Mouse (Mus musculus) frontal cortex, postnatal 10 days (tissue): ENCODE data around the gene Alyref.
A peak's percentile ranks its signal among the peaks of the same experiment; 100 is the strongest.
"Not testable (repeated sequence)": the region's sequence is repeated elsewhere in the genome, so short reads cannot be mapped to it uniquely, and the experiment has no call there.

Source experiments
- DNase-seq, 2 experiments: peaks; one replicate each; pipeline ENCODE4 v3.0.0; 2022; ENCODE audit warnings: low spot score in 2 of 2, mixed read lengths in 1 of 2

The Alyref gene

DNA sequence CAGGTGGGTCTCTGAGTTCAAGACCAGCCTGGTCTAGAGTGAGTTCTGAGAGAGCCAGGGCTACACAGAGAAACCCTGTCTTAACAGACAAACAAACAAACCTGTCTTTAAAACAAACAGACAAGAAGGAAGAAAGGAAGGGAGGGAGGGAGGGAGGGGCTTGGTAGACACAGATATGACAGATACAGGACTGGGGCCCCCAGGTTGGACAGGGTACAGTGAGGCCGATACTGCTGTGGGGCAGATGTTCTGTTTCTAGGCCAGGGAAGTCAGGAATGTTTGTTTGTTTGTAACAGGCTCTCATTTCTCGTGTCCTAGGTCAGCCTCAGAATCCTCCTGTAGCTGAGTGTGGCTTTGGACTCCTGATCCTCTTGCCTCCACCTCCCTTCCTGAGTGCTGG is 5.4 kb upstream of the Alyref start:
- DNase-seq, result no peak

DNA sequence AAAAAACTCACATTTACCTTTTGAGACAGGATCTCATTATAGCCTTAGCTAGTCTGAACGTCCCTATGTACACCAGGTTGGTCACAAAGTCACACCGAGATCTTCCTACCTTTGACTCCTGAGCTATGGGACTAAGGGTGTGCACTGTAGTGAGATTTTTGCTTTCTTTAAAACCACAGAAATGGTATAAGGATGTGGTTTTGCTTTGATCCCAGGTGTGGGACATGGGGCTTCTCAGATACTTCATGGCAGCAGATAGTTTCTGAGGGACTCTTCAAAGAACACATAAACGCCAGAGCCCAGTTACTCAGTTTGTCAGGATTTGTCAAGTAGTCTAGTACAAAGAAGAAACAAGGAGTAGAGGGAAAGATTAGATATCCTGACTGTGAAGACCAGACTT is 2.6 kb upstream of the Alyref start:
- no peak for DNase-seq

GRCm38 (mm10) chr11:120598990-120599549 is 905 bp upstream of the Alyref start:
- DNase-seq, result no peak

DNA sequence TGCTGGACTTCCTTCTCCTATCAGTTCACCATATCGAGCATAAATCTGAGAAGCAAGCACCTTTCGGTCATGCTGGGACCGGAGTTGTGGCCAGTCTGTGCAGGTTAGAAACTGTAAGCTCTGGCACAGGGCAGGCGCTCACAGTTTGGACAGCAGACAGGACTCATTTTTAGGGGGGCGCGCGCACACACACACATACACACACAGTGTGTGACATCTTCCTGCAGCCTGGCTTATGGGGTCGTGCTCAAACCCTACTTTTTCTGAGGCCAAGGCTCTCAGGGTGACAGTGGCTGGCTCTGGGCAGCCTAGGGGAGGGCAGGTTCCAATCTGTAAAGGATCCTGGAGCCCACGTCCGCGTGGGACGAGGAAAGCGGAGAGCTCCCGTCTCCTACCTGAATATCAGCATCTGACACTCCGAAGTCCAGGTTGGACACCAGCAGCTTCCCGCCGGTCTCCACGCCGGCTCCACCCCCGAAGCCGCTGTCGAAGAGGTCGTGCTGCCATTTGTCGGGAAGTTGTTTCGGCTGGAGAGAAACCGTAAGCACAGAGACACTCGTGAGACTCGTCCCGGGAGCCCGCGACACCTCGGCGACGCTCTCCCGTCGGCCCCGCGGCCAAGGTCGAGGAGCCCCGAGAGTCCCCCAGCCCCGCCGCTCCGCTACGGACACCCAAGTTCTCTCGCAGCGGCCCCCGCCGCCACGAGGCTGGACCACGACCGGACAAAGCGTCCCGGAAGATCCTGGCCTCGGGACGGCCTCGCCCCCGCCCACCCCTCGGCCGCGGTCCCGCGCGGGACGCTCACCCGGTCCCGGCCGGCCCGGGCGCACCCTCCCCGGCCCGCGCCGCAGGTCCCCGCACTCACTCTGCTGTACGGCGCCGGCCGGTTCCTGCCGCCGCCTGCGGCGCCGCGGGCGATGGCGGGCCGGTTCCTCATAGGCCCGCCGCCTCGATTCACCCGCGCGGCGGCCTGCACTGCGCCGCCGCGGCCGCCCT is 627 bp downstream of the Alyref start:
- no peak for DNase-seq

GRCm38 (mm10) chr11:120588531-120588930 is 9.6 kb downstream of the Alyref start:
- no peak for DNase-seq

DNA sequence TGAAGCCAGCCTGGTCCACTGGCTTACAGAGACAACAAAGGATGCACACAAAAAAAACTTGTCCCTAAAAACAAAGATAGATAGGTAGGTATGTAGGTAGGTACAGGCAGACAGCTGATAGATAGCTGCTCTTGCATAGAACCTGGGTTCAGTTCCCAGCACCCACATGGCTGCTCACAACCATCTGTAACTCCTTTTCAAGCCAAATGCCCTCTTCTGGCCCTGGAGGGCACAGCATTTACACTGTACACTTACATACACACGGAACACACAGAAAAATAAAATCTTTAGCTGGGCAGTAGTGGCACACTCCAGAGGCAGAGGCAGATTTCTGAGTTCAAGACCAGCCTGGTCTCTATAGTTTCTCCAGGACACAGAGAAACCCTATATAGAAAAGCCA is 14.2 kb downstream of the Alyref start:
- DNase-seq, result no peak

GRCm38 (mm10) chr11:120582982-120583293 is 15.2 kb downstream of the Alyref start:
- not testable (repeated sequence) for DNase-seq

DNA sequence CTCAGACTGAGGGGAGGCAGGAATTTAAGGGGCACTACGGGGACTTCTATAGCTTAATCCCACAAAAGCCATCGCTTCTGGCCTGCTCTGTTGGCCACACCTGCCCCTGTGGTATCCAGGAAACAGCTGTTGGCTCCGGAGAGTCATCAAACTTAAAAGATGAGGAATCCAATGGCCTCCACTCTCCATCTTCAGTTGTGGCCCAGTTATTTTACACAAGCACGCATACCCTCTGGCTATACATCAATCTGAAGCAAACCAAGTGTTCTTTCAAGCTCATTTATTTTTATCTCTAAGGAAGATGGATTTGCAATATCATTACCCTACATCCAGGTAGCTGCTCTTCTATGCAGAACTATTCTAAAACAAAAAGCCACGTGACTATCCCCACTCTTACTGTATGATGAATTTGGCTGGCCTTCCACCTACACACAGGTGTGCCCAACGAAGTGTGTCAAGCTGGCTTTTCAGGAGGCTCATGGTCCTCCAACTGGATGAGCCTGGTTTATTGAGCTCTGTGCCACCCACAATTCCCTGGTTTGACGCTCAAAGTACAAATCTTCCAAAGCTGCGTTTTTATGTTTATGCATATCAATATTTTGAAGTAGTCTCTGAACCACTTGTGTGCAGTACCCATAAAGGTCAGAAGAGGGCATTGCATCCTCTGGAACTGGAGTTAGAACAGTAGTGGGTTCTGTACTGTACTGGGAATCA is 15.7 kb downstream of the Alyref start:
- no peak for DNase-seq

DNA sequence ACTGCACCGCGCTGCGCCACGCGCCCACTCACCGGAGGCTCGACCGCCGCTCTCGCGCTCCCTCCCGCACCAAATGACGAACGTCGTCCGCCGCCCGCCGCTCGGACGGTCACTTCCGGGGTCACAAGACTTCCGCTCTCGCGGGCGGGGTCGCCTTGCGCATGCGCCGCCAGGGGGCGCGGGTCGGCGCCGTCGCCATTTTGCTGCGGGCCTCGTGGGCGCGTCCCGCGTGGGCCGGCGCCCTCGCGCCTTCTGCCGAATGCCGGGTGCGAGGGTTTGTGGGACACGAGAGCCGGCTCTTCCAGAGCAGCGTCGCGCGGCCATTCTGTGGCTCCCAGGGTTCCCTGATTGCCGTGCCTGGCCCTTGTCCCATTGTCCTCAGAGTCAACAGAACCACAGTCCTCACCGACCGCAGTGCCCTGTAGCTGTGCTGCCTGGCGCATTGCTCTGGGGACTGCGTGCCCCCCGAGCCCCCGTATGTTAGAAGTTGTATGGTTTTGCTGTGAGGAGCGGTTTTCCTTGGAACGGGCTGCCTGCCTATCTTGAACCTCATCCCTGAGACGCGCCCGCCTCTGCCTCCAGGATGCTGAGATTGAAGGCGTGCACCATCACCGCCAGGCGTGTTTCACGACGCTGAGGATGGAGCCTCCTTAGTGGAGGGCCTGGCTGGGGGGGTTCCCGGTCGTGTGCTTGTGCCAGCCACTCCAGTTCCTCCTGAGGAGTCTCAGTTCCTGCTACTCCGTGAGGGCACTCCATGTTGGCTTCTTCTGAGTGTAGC is 16.5 kb downstream of the Alyref start, which contains the start of gene Arhgdia:
Arhgdia (minus strand) TSS at position 135 of the 778 bp plus-strand sequence.
- peak; percentile 83 to 90 for DNase-seq

DNA sequence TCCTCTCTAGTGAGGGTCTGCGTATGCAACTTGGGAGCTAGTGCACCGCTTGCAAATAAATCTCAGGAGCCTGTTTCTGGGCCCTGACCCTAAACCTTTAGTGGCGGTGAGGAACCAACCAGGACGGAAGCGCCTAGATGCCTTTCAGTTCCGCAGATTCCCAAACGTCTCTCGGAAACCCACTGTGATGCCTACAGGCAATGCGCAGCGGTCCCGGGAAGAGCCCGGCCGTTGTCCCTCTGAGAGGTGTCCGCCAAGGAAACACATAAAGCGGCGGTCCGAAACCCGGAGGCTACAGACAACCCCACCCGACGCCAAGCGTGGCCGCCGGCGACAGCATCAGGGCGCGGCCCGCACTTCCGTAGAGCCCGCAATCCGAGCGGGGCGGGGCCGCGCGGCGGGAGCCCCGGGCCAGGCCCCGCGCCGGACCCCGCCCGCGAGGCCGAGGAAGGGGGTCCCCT is 17.3 kb downstream of the Alyref start:
- peak in 1 of 2 experiments; percentile 44 for DNase-seq

DNA sequence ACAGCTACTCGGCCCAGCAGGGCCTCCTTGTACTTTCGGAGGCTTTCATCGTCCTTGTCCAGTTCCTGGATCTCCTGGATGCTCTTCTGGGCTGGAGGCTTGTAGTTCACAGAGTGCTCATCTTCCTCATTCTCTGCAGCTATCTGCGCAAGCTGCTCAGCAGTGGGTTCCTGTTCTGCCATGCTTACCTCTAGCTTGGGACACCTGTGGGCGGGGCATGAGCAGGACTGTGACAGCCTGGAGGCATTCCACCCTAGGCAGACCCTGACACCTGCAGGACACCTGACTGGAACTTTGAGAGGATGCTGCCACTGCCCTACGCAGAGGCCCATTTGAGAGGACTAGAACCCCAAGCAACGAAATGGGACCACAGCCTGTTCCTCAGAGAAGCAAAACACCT is 18.0 kb downstream of the Alyref start:
- no peak for DNase-seq

DNA sequence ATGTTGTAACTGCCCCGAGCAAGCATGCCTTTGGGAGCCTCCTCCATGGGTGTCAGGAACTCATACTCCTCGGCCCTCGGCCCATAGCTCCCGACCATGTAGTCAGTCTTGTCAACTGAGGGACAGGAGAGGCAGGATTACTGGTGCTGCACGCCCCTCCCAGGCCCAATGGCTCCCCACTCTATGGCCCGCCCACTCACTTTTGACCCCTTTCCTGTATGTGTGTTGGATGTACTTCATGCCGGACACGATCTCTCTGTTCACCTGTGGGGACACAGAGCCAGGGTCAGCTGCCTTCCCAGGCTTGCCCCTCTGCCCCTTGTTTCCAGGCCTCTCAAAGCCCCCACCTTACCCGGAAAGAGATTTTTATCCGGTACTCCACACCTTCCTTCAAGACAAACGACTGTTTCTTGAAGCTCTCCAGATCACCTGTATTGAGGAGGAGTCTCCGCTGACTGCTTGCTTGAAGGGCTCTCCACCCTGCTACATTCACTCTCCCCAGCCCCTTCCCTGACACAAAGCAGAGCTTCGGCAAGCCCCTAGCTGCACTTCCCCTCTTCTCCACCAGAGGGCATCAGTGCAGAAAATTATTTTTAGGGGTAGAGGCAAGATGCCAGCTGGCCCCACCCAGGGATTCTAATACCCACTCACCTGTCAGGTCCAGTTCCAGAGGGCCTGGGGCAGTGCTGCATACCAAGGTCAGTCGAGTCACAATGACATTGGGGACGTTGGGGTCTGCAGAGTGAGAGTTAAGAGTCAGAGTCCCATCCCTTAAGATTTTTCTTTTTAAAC is 18.7 kb downstream of the Alyref start:
- DNase-seq, result peak in 1 of 2 experiments; percentile 68

- no peak for DNase-seq
Measured at GRCm38 (mm10) chr11:120578694-120579243, 19.4 kb downstream of the Alyref start.

- no peak for DNase-seq
Measured at GRCm38 (mm10) chr11:120578024-120578693, 20.0 kb downstream of the Alyref start.

GRCm38 (mm10) chr11:120577211-120578023 is 20.7 kb downstream of the Alyref start:
- no peak for DNase-seq

GRCm38 (mm10) chr11:120576365-120576981 is 21.7 kb downstream of the Alyref start:
- no peak for DNase-seq

DNA sequence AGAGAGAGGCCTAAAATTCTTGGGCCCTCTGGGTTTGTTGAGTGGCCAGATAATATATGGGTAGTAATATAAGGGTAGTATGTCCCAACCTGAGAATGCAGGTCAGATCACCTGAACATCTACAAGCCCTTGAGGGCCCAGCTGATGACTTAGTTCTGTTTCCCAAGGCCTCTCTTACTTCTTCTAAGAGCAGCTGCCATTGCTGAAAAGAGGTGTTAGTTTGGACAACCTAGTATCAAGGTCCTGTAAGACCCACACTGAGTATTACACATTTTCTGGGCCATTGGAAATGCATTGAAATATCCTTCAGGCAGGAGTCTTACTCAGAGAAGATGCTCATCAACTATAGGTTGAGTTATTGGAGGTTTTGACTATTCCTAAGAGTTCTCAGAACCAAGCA is 22.2 kb downstream of the Alyref start:
- DNase-seq, result no peak

DNA sequence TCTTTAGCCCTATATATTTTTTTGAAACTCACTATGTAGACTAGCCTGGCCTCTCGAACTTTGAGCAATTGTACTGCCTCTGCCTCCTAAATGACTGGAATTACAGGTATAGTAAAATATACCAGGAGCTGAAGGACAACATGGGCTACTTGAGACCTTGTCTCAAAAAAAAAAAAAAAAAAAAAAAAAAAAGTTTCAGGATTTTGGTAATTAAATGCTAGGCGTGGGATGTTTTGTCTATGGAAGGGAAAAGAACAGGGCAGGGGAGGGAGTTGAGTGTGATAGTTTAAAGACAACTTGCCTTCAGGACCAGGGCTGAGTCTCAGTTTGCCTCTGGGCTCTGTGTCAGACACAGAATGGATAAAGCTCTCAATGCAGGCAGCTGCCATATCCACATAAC is 23.1 kb downstream of the Alyref start:
- DNase-seq, result no peak

DNA sequence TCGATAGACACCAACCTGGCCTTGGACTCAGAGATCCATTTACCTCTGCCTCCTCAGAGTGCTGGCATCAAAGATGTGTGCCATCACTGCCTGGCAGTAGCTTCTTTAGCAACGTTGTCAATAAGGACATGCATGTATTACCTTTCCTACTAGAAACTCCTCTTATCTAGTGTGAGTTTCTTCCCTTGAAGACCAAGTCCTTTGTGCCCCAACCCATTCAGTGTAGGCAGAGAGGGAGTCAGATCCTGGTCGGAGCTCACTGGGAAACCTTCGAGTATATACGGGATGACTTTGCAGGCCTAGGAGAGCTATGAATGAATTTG is 23.9 kb downstream of the Alyref start:
- no peak for DNase-seq
